Comparison of ENCODE assay signal across 8 mouse cellular contexts in the genomic region with DNA sequence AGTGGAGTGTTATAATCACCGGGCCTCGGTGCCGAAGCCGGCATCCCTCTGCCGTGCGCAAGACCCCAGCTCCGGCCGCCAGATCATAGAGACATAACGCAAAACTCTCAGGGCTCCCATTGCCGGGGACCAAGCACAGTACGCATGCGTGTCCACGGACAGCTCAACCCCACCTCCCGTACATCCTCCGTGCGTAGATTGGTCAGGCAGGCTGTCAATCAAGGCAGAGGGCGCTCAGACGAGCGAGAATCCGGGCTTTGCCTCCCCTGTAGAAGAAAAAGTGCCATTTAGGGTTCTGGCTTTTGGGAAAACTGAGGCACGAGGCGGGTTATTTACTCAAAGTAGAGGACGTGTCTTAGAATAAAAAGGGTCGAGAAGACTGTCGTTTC. TPM values are rescaled to one million over a fixed set of nuclear protein-coding genes. Genes with fewer than 3 reads are reported as not detected.
DNase-seq lines count a peak whose midpoint lies in the region; ATAC-seq and TF ChIP-seq lines count a peak whose summit lies in the region.

Rpusd3 (minus strand) TSS at position 142 of the 389 bp plus-strand sequence.

- TF ChIP-seq POLR2A in brain, embryonic 14.5 days (IDR thresholded peaks at IDR 0.05; ENCODE audit: borderline replicate concordance, extremely low read depth, insufficient read depth, insufficient read length, poor library complexity, severe bottlenecking): peak; percentile 68; the same call in 1 of the 2 replicates

- H3K9me3 ChIP-seq in erythroblast, embryonic 14.5 days (ENCODE audit: control insufficient read depth, low read length): no peaks in the 10 kb centered on the region
- H3K9me3 ChIP-seq in heart, embryonic 12.5 days (replicated peaks): no peaks in the 10 kb centered on the region
- no peaks in the 10 kb centered on the region for H3K9me3 ChIP-seq in kidney, postnatal 0 days (replicated peaks; ENCODE audit: low read length)
- no peaks in the 10 kb centered on the region for H3K9me3 ChIP-seq in liver, embryonic 11.5 days (ENCODE audit: control insufficient read depth, low read length)
- no peaks in the 10 kb centered on the region for H3K9me3 ChIP-seq in stomach, embryonic 14.5 days (ENCODE audit: control insufficient read depth, low read depth, low read length)

- peak within 1 kb of the TSS; percentile 91 for H3K4me2 ChIP-seq in heart, embryonic 12.5 days
- peak within 1 kb of the TSS; percentile 75 for H3K4me2 ChIP-seq in kidney, postnatal 0 days (ENCODE audit: low read length)
- peak within 1 kb of the TSS; percentile 99 for H3K4me2 ChIP-seq in liver, embryonic 11.5 days
- H3K4me2 ChIP-seq in stomach, embryonic 14.5 days (replicated peaks; ENCODE audit: low read depth, low read length): peak within 1 kb of the TSS; percentile 92

- H3K79me2 ChIP-seq in C2C12 (ENCODE audit: control insufficient read depth, insufficient read depth): no peaks in the 10 kb centered on the region

- H3K4me1 ChIP-seq in erythroblast, embryonic 14.5 days (ENCODE audit: control insufficient read depth): peaks cover 32% of the 10 kb centered on the region
- peaks cover 11% of the 10 kb centered on the region for H3K4me1 ChIP-seq in heart, embryonic 12.5 days (replicated peaks)
- peaks cover 7% of the 10 kb centered on the region for H3K4me1 ChIP-seq in kidney, postnatal 0 days (replicated peaks; ENCODE audit: insufficient read depth, low read length)
- H3K4me1 ChIP-seq in liver, embryonic 11.5 days (replicated peaks; ENCODE audit: control insufficient read depth, insufficient read depth, low read length): peaks cover 13% of the 10 kb centered on the region
- peaks cover 10% of the 10 kb centered on the region for H3K4me1 ChIP-seq in stomach, embryonic 14.5 days (ENCODE audit: control insufficient read depth, insufficient read depth, low read length)

- under 1% methylated on average over 25 of the region's 25 CpGs for WGBS in heart, embryonic 12.5 days
- under 1% methylated on average over 25 of the region's 25 CpGs for WGBS in kidney, postnatal 0 days
- WGBS in liver, embryonic 11.5 days: under 1% methylated on average over 25 of the region's 25 CpGs
- under 1% methylated on average over 25 of the region's 25 CpGs for WGBS in stomach, embryonic 14.5 days

- H3K27me3 ChIP-seq in C2C12 (ENCODE audit: control insufficient read depth, insufficient read depth, insufficient read length): no peaks in the 10 kb centered on the region
- no peaks in the 10 kb centered on the region for H3K27me3 ChIP-seq in erythroblast, embryonic 14.5 days (ENCODE audit: control insufficient read depth)
- no peaks in the 10 kb centered on the region for H3K27me3 ChIP-seq in heart, embryonic 12.5 days (replicated peaks)
- H3K27me3 ChIP-seq in kidney, postnatal 0 days (ENCODE audit: insufficient read depth, low read length): no peaks in the 10 kb centered on the region
- no peaks in the 10 kb centered on the region for H3K27me3 ChIP-seq in liver, embryonic 11.5 days (replicated peaks; ENCODE audit: control insufficient read depth, insufficient read depth, low read length)
- no peaks in the 10 kb centered on the region for H3K27me3 ChIP-seq in stomach, embryonic 14.5 days (ENCODE audit: control insufficient read depth, insufficient read depth, low read length)

- TF ChIP-seq CTCF in C2C12 (IDR thresholded peaks at IDR 0.05; ENCODE audit: control insufficient read depth, insufficient read depth, insufficient read length): no peak
- TF ChIP-seq CTCF in brain, embryonic 14.5 days (IDR thresholded peaks at IDR 0.05; ENCODE audit: borderline replicate concordance, extremely low read depth, insufficient read depth, insufficient read length): no peak
- no peak for TF ChIP-seq CTCF in kidney, postnatal 0 days (IDR thresholded peaks at IDR 0.05; ENCODE audit: low read depth)

- peak within 1 kb of the TSS; percentile 86 for H3ac ChIP-seq in C2C12 (ENCODE audit: control insufficient read depth, insufficient read length, low read depth)

- no peaks in the 10 kb centered on the region for H3K79me3 ChIP-seq in C2C12 (ENCODE audit: low read depth)

- H3K4me3 ChIP-seq in C2C12 (ENCODE audit: insufficient read depth, poor library complexity, severe bottlenecking): peak within 1 kb of the TSS; percentile 42
- peak within 1 kb of the TSS; percentile 74 for H3K4me3 ChIP-seq in erythroblast, embryonic 14.5 days (replicated peaks)
- peak within 1 kb of the TSS; percentile 71 for H3K4me3 ChIP-seq in heart, embryonic 12.5 days
- peak within 1 kb of the TSS; percentile 56 for H3K4me3 ChIP-seq in kidney, postnatal 0 days (replicated peaks; ENCODE audit: low read depth, low read length)
- H3K4me3 ChIP-seq in liver, embryonic 11.5 days (ENCODE audit: low read depth, low read length): peak within 1 kb of the TSS; percentile 78
- H3K4me3 ChIP-seq in stomach, embryonic 14.5 days (ENCODE audit: low read depth, low read length): peak within 1 kb of the TSS; percentile 63

- H3K27ac ChIP-seq in heart, embryonic 12.5 days (ENCODE audit: poor library complexity, severe bottlenecking): peak within 1 kb of the TSS; percentile 19; the same call in 1 of the 2 replicates
- H3K27ac ChIP-seq in kidney, postnatal 0 days: peak within 1 kb of the TSS; percentile 72
- peak within 1 kb of the TSS; percentile 38; the same call in 1 of the 2 replicates for H3K27ac ChIP-seq in liver, embryonic 11.5 days (ENCODE audit: low read depth, low read length)
- peak within 1 kb of the TSS; percentile 33; the same call in 1 of the 2 replicates for H3K27ac ChIP-seq in stomach, embryonic 14.5 days (ENCODE audit: low read length)

- peak; percentile 99 for DNase-seq in brain, embryonic 14.5 days (ENCODE audit: low read depth)
- peak; percentile 99 for DNase-seq in kidney, postnatal 0 days (ENCODE audit: low spot score)
- peak; percentile 90 for DNase-seq in liver, embryonic 11.5 days (ENCODE audit: low spot score)
- DNase-seq in naive thymus-derived CD4-positive, alpha-beta T cell, adult 2 months (ENCODE audit: low read depth): peak; percentile 99

- H3K36me3 ChIP-seq in C2C12 (ENCODE audit: control insufficient read depth, insufficient read depth): no peaks in the 10 kb centered on the region
- H3K36me3 ChIP-seq in erythroblast, embryonic 14.5 days (ENCODE audit: control insufficient read depth): peaks cover 22% of the 10 kb centered on the region
- H3K36me3 ChIP-seq in heart, embryonic 12.5 days: peaks cover 10% of the 10 kb centered on the region; the same call in 1 of the 2 replicates
- H3K36me3 ChIP-seq in kidney, postnatal 0 days (ENCODE audit: insufficient read depth, low read length): peaks cover 11% of the 10 kb centered on the region; the same call in 1 of the 2 replicates
- H3K36me3 ChIP-seq in liver, embryonic 11.5 days (ENCODE audit: control insufficient read depth, insufficient read depth, low read length): no peaks in the 10 kb centered on the region; the same call in 1 of the 2 replicates
- no peaks in the 10 kb centered on the region for H3K36me3 ChIP-seq in stomach, embryonic 14.5 days (ENCODE audit: control insufficient read depth, insufficient read depth, low read length)

- peak; percentile 96 for ATAC-seq in heart, embryonic 12.5 days (ENCODE audit: insufficient number of reproducible peaks, low FRiP score)
- ATAC-seq in kidney, postnatal 0 days (replicated peaks; ENCODE audit: low FRiP score, low read depth): peak; percentile 95
- peak; percentile 97 for ATAC-seq in liver, embryonic 11.5 days (replicated peaks; ENCODE audit: low FRiP score)
- ATAC-seq in stomach, embryonic 14.5 days (ENCODE audit: insufficient number of reproducible peaks, insufficient read depth, low FRiP score, low read depth): peak; percentile 97

- peak within 1 kb of the TSS; percentile 78 for H3K9ac ChIP-seq in heart, embryonic 12.5 days
- peak within 1 kb of the TSS; percentile 55 for H3K9ac ChIP-seq in kidney, postnatal 0 days (ENCODE audit: low read depth, low read length)
- peak within 1 kb of the TSS; percentile 90 for H3K9ac ChIP-seq in liver, embryonic 11.5 days (ENCODE audit: low read depth, low read length)
- H3K9ac ChIP-seq in stomach, embryonic 14.5 days (replicated peaks; ENCODE audit: low read depth, low read length): peak within 1 kb of the TSS; percentile 68

TF ChIP-seq in C2C12, 6 proteins besides CTCF, POLR2A, EP300 and RAD21:
- TF ChIP-seq MAX (IDR thresholded peaks at IDR 0.05) (no peak), FOSL1 (IDR thresholded peaks at IDR 0.05; ENCODE audit: insufficient read depth, low read length, poor library complexity, severe bottlenecking) (no peak), MYOG (IDR thresholded peaks at IDR 0.05; ENCODE audit: control insufficient read depth, extremely low read depth, insufficient read length) (no peak), CEBPB (IDR thresholded peaks at IDR 0.05; ENCODE audit: low read depth) (no peak), USF1 (IDR thresholded peaks at IDR 0.05; ENCODE audit: low read depth) (no peak)

RNA-seq across cellular contexts. Expression of gene Rpusd3, which starts in this region (rescaled TPM):
- polyA plus RNA-seq in C2C12 (2012; fragmentation: generic; extraction: Trizol): 8.8 TPM
- 27.6 and 50.7 TPM in 2 replicates for polyA plus RNA-seq in brain, embryonic 14.5 days (2012; rRNA removed)
- polyA plus RNA-seq in erythroblast, embryonic 14.5 days (2012): 9.0 and 14.6 TPM in 2 replicates
- polyA plus RNA-seq in heart, embryonic 12.5 days (2016; fragmentation: Nextera tagmentation; extraction: Ambion mirVana): 15.2 and 16.0 TPM in 2 replicates
- polyA plus RNA-seq in kidney, postnatal 0 days (2015; fragmentation: Nextera tagmentation; extraction: Ambion mirVana): 24.4 and 30.5 TPM in 2 replicates
- 27.4 and 32.1 TPM in 2 replicates for polyA plus RNA-seq in liver, embryonic 11.5 days (2014; fragmentation: Nextera tagmentation; extraction: Ambion mirVana)
- polyA plus RNA-seq in stomach, embryonic 14.5 days (2014; fragmentation: Nextera tagmentation; extraction: Ambion mirVana): 20.2 and 20.3 TPM in 2 replicates

Comparison
In these comparisons a context has a peak if more than half of its experiments do, and no peak if none do; other contexts are left out.
1. Peak in every context shown above with its lines: DNase-seq, ATAC-seq, H3K4me3 ChIP-seq and H3K27ac ChIP-seq.
2. H3K27ac ChIP-seq: peak in every context shown above with its lines; median percentile 72 in kidney, postnatal 0 days; 38 in liver, embryonic 11.5 days; 33 in stomach, embryonic 14.5 days; 19 in heart, embryonic 12.5 days.